Mouse (Mus musculus): ENCODE measurements around the gene Dnajc6.

- TF ChIP-seq CTCF (IDR thresholded peaks at IDR 0.05; ENCODE audit: control insufficient read depth, insufficient read depth, low read length) (no peak), POLR2A (IDR thresholded peaks at IDR 0.05; ENCODE audit: borderline replicate concordance, control insufficient read depth, low read depth, low read length) (no peak)
Measured at GRCm38 (mm10) chr4:101656956-101657570, 160.6 kb downstream of the Dnajc6 start.
